In genomic region chr9:18275901-18276300, GRCm38 (mm10) we compare ENCODE assay signal across 28 mouse cellular contexts.
"Had no signal": no experiment of that assay in that cellular context is flagged by ENCODE, and none has a peak within 500 bp of the region (broad histone marks: within the 10 kb centered on the region; RNA-seq: fewer than 3 reads in every experiment).

No protein-coding gene starts in this region.

- DNase-seq: cerebellum, adult 9-10 months; cerebellum, adult 9-11 months; cerebellum, postnatal 10 days; cerebellum, postnatal 14 days; cerebellum, postnatal 25 days; cerebellum, postnatal 36 days; embryo, embryonic 11 days; forebrain, postnatal 0 days; gastrocnemius, adult 2 months; gastrocnemius, postnatal 10 days; gastrocnemius, postnatal 14 days; gastrocnemius, postnatal 25 days; gastrocnemius, postnatal 36 days; heart, adult 11 months; heart, adult 18-20 months; heart, adult 2 months had no signal

- H3K4me3 ChIP-seq: embryonic facial prominence, embryonic 10.5 days; embryonic facial prominence, embryonic 12.5 days; embryonic facial prominence, embryonic 13.5 days; embryonic facial prominence, embryonic 15.5 days; erythroblast, embryonic 14.5 days; forebrain, embryonic 10.5 days; forebrain, embryonic 12.5 days; forebrain, embryonic 13.5 days; forebrain, embryonic 15.5 days; gastrocnemius, adult 2 months; heart, adult 2 months; heart, embryonic 10.5 days had no signal

- H3K9me3 ChIP-seq: embryonic facial prominence, embryonic 10.5 days; embryonic facial prominence, embryonic 12.5 days; embryonic facial prominence, embryonic 13.5 days; embryonic facial prominence, embryonic 15.5 days; forebrain, embryonic 10.5 days; forebrain, embryonic 12.5 days; forebrain, embryonic 13.5 days; forebrain, embryonic 15.5 days; heart, embryonic 10.5 days had no signal

- H3K9ac ChIP-seq: embryonic facial prominence, embryonic 12.5 days; embryonic facial prominence, embryonic 13.5 days; embryonic facial prominence, embryonic 15.5 days; forebrain, embryonic 12.5 days; forebrain, embryonic 13.5 days; forebrain, embryonic 15.5 days; forebrain, postnatal 0 days had no signal

- H3K4me1 ChIP-seq: embryonic facial prominence, embryonic 10.5 days; embryonic facial prominence, embryonic 12.5 days; embryonic facial prominence, embryonic 13.5 days; embryonic facial prominence, embryonic 15.5 days; forebrain, embryonic 10.5 days; forebrain, embryonic 12.5 days; forebrain, embryonic 13.5 days; forebrain, embryonic 15.5 days; heart, embryonic 10.5 days had no signal

- ATAC-seq: forebrain, embryonic 13.5 days; forebrain, embryonic 14.5 days; forebrain, embryonic 15.5 days; forebrain, embryonic 16.5 days; forebrain, postnatal 0 days had no signal

- H3K27me3 ChIP-seq: embryonic facial prominence, embryonic 12.5 days; embryonic facial prominence, embryonic 15.5 days; forebrain, embryonic 12.5 days; forebrain, embryonic 13.5 days; forebrain, embryonic 15.5 days had no signal

- H3K27ac ChIP-seq: embryonic facial prominence, embryonic 10.5 days; embryonic facial prominence, embryonic 12.5 days; embryonic facial prominence, embryonic 13.5 days; embryonic facial prominence, embryonic 15.5 days; forebrain, embryonic 10.5 days; forebrain, embryonic 12.5 days; forebrain, embryonic 13.5 days; forebrain, embryonic 15.5 days; gastrocnemius, adult 2 months; heart, adult 2 months; heart, embryonic 10.5 days had no signal

- H3K4me2 ChIP-seq: embryonic facial prominence, embryonic 12.5 days; embryonic facial prominence, embryonic 13.5 days; embryonic facial prominence, embryonic 15.5 days; forebrain, embryonic 12.5 days; forebrain, embryonic 13.5 days; forebrain, embryonic 15.5 days had no signal

- H3K36me3 ChIP-seq: embryonic facial prominence, embryonic 10.5 days; embryonic facial prominence, embryonic 12.5 days; embryonic facial prominence, embryonic 13.5 days; embryonic facial prominence, embryonic 15.5 days; forebrain, embryonic 10.5 days; forebrain, embryonic 12.5 days; forebrain, embryonic 15.5 days; heart, embryonic 10.5 days had no signal
